ENCODE assay signal across 11 mouse cellular contexts in the genomic region with DNA sequence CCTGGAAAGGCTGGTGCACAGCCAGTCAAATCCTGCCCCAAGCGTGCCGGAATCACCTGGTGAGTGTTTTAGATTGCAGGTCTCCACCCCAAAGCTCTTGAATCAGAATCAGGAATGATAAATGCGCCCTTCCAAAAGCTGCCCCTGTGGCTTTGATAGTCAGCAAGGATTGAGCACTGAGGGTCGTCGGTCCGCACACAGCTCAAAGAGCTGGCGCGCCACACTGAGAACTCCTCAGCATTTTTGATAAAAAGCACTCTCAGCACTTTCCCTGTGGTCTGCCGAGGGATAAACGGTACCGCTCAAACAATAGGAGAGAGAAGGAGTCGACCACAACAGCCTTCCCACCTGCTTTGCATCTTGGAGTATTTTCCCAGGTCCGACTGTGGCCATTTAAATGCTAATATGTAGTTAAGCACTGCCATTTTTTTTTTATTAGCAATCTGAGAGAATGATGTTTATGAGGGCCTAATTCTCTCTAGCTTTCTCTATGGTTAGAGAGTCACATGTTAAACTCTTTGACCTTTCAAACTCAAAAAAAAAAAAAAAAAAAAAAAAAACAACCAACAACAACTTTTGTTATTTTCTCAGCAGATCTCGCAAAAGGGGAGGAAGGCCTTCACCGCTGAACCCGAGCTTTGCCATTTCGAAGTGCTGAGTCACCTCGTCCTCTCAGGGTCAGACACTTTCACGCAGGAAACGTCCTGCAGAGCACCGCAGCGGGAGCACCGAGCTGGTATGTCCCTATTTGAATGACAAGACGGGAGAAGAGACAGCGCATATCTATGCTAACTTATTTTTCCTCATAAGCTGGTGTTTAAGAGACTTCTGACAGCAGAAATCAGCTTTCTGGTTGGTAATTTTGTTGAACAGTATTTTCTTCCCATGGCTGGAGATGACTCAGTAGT. TPM values are rescaled to one million over a fixed set of nuclear protein-coding genes. Genes with fewer than 3 reads are reported as not detected.
A peak's percentile ranks its signal among the peaks of the same experiment; 100 is the strongest.
DNase-seq lines count a peak whose midpoint lies in the region; ATAC-seq lines count a peak whose summit lies in the region.
"Had no signal": no experiment of that assay in that cellular context is flagged by ENCODE, and none has a peak within 500 bp of the region (broad histone marks: within the 10 kb centered on the region; RNA-seq: fewer than 3 reads in every experiment).

No protein-coding gene starts in this region.

- WGBS in forebrain, embryonic 12.5 days: 7% methylated on average over 25 of the region's 25 CpGs
- 12% methylated on average over 25 of the region's 25 CpGs for WGBS in forebrain, embryonic 13.5 days
- 10% methylated on average over 25 of the region's 25 CpGs for WGBS in midbrain, embryonic 10.5 days
- 13% methylated on average over 25 of the region's 25 CpGs for WGBS in midbrain, embryonic 16.5 days
- WGBS in hindbrain, embryonic 11.5 days: 11% methylated on average over 25 of the region's 25 CpGs

- no peak for DNase-seq in midbrain, embryonic 10.5 days (ENCODE audit: low spot score)
- DNase-seq in hindbrain, embryonic 11.5 days (ENCODE audit: low spot score): peak; percentile 34
- DNase-seq in lung, postnatal 4 days: no peak
- DNase-seq: lung, embryonic 14.5 days had no signal

- peaks cover 13% of the 10 kb centered on the region for H3K4me1 ChIP-seq in forebrain, embryonic 12.5 days
- H3K4me1 ChIP-seq in forebrain, embryonic 13.5 days: peaks cover 10% of the 10 kb centered on the region; the same call in 1 of the 2 replicates
- H3K4me1 ChIP-seq in midbrain, embryonic 10.5 days: peaks cover 45% of the 10 kb centered on the region
- peaks cover 9% of the 10 kb centered on the region for H3K4me1 ChIP-seq in midbrain, embryonic 16.5 days (ENCODE audit: control insufficient read depth, insufficient read depth, low read length)
- H3K4me1 ChIP-seq in hindbrain, embryonic 11.5 days (replicated peaks; ENCODE audit: control insufficient read depth, insufficient read depth, low read length): no peaks in the 10 kb centered on the region

- H3K4me3 ChIP-seq in forebrain, embryonic 12.5 days (replicated peaks): no peak overlapping the region
- no peak overlapping the region for H3K4me3 ChIP-seq in forebrain, embryonic 13.5 days
- peak overlapping the region; percentile 23; the same call in 1 of the 2 replicates for H3K4me3 ChIP-seq in midbrain, embryonic 10.5 days
- no peak overlapping the region for H3K4me3 ChIP-seq in midbrain, embryonic 16.5 days (ENCODE audit: low read depth, low read length)
- no peak overlapping the region for H3K4me3 ChIP-seq in hindbrain, embryonic 11.5 days (ENCODE audit: low read depth, low read length)
- H3K4me3 ChIP-seq: heart, embryonic 15.5 days; stomach, embryonic 15.5 days had no signal

- no peaks in the 10 kb centered on the region for H3K9me3 ChIP-seq in forebrain, embryonic 12.5 days
- no peaks in the 10 kb centered on the region for H3K9me3 ChIP-seq in forebrain, embryonic 13.5 days (replicated peaks)
- no peaks in the 10 kb centered on the region for H3K9me3 ChIP-seq in midbrain, embryonic 10.5 days (replicated peaks)
- no peaks in the 10 kb centered on the region for H3K9me3 ChIP-seq in midbrain, embryonic 16.5 days (replicated peaks; ENCODE audit: control insufficient read depth, low read length, poor library complexity, severe bottlenecking)
- H3K9me3 ChIP-seq in hindbrain, embryonic 11.5 days (ENCODE audit: control insufficient read depth, low read length): no peaks in the 10 kb centered on the region
- H3K9me3 ChIP-seq: heart, embryonic 15.5 days; stomach, embryonic 15.5 days had no signal

- ATAC-seq in forebrain, embryonic 12.5 days (ENCODE audit: low FRiP score): no peak
- ATAC-seq in forebrain, embryonic 13.5 days: no peak
- ATAC-seq in midbrain, embryonic 16.5 days: no peak
- ATAC-seq in hindbrain, embryonic 11.5 days (ENCODE audit: low FRiP score): no peak
- 0 out of 2 replicates have a peak, but pooled peaks have one; percentile 38 for ATAC-seq in monocyte, adult 5-6 weeks (replicated peaks; ENCODE audit: insufficient number of reproducible peaks, low FRiP score, low TSS enrichment, poor library complexity, severe bottlenecking)
- ATAC-seq in megakaryocyte-erythroid progenitor cell, adult 5-6 weeks (replicated peaks; ENCODE audit: low FRiP score, low TSS enrichment, poor library complexity, severe bottlenecking): no peak

- peak overlapping the region; percentile 25; the same call in 1 of the 2 replicates for H3K4me2 ChIP-seq in forebrain, embryonic 12.5 days
- H3K4me2 ChIP-seq in forebrain, embryonic 13.5 days: no peak overlapping the region
- H3K4me2 ChIP-seq in midbrain, embryonic 16.5 days (ENCODE audit: low read length): no peak overlapping the region
- peak overlapping the region; percentile 11; the same call in 1 of the 2 replicates for H3K4me2 ChIP-seq in hindbrain, embryonic 11.5 days (replicated peaks; ENCODE audit: low read depth, low read length)
- H3K4me2 ChIP-seq: heart, embryonic 15.5 days; lung, embryonic 14.5 days; stomach, embryonic 15.5 days had no signal

- no peaks in the 10 kb centered on the region for H3K36me3 ChIP-seq in forebrain, embryonic 12.5 days (replicated peaks)
- H3K36me3 ChIP-seq in forebrain, embryonic 13.5 days (ENCODE audit: poor library complexity, severe bottlenecking): no peaks in the 10 kb centered on the region
- no peaks in the 10 kb centered on the region for H3K36me3 ChIP-seq in midbrain, embryonic 10.5 days
- no peaks in the 10 kb centered on the region for H3K36me3 ChIP-seq in midbrain, embryonic 16.5 days (ENCODE audit: control insufficient read depth, insufficient read depth, low read length)
- H3K36me3 ChIP-seq in hindbrain, embryonic 11.5 days (ENCODE audit: control insufficient read depth, insufficient read depth, low read length): no peaks in the 10 kb centered on the region
- H3K36me3 ChIP-seq: heart, embryonic 15.5 days; stomach, embryonic 15.5 days had no signal

- no peak overlapping the region for H3K27ac ChIP-seq in forebrain, embryonic 12.5 days
- H3K27ac ChIP-seq in forebrain, embryonic 13.5 days: no peak overlapping the region
- no peak overlapping the region; the same call in 1 of the 2 replicates for H3K27ac ChIP-seq in midbrain, embryonic 10.5 days (replicated peaks)
- no peak overlapping the region for H3K27ac ChIP-seq in midbrain, embryonic 16.5 days (ENCODE audit: low read length)
- H3K27ac ChIP-seq in hindbrain, embryonic 11.5 days (ENCODE audit: low read depth, low read length): no peak overlapping the region
- H3K27ac ChIP-seq: heart, embryonic 15.5 days; stomach, embryonic 15.5 days had no signal

- no peak overlapping the region for H3K9ac ChIP-seq in forebrain, embryonic 12.5 days
- H3K9ac ChIP-seq in forebrain, embryonic 13.5 days: no peak overlapping the region
- no peak overlapping the region for H3K9ac ChIP-seq in midbrain, embryonic 16.5 days (ENCODE audit: low read depth, low read length)
- no peak overlapping the region for H3K9ac ChIP-seq in hindbrain, embryonic 11.5 days (ENCODE audit: low read depth, low read length)
- H3K9ac ChIP-seq: heart, embryonic 15.5 days; lung, embryonic 14.5 days; stomach, embryonic 15.5 days had no signal

- H3K27me3 ChIP-seq in forebrain, embryonic 12.5 days: 0 out of 2 replicates have a peak, but pooled peaks cover 5% of the 10 kb centered on the region
- no peaks in the 10 kb centered on the region for H3K27me3 ChIP-seq in forebrain, embryonic 13.5 days
- H3K27me3 ChIP-seq in midbrain, embryonic 10.5 days (ENCODE audit: low read depth, poor library complexity, severe bottlenecking): peaks cover 11% of the 10 kb centered on the region
- no peaks in the 10 kb centered on the region for H3K27me3 ChIP-seq in midbrain, embryonic 16.5 days (ENCODE audit: control insufficient read depth, insufficient read depth, low read depth, low read length)
- H3K27me3 ChIP-seq in hindbrain, embryonic 11.5 days (ENCODE audit: control insufficient read depth, insufficient read depth, low read length): no peaks in the 10 kb centered on the region
- H3K27me3 ChIP-seq: heart, embryonic 15.5 days; stomach, embryonic 15.5 days had no signal

RNA-seq across cellular contexts. Expression of a gene that starts 50.1 kb away (rescaled TPM):
- 33.5 and 34.9 TPM in 2 replicates for polyA plus RNA-seq in forebrain, embryonic 12.5 days (2016; fragmentation: Nextera tagmentation; extraction: Ambion mirVana)
- polyA plus RNA-seq in forebrain, embryonic 13.5 days (2015; fragmentation: Nextera tagmentation; extraction: Ambion mirVana): 26.6 and 27.9 TPM in 2 replicates
- polyA plus RNA-seq in midbrain, embryonic 10.5 days (2016; fragmentation: Nextera tagmentation; extraction: Ambion mirVana): 28.4 and 29.8 TPM in 2 replicates
- polyA plus RNA-seq in midbrain, embryonic 16.5 days (2015; fragmentation: Nextera tagmentation; extraction: Ambion mirVana): 20.8 and 24.5 TPM in 2 replicates
- polyA plus RNA-seq in hindbrain, embryonic 11.5 days (2014; fragmentation: Nextera tagmentation; extraction: Ambion mirVana): 38.5 and 39.3 TPM in 2 replicates
- total RNA-seq in monocyte, adult 5-6 weeks (2017): 36.6 to 52.3 TPM (median 38.8 TPM) in 3 replicates
- 18.6 and 20.3 TPM in 2 replicates for total RNA-seq in megakaryocyte-erythroid progenitor cell, adult 5-6 weeks (2014; fragmentation: Nextera tagmentation)
- total RNA-seq in megakaryocyte-erythroid progenitor cell, adult 5-6 weeks (2017): 25.2 and 29.7 TPM in 2 replicates

Comparison
In these comparisons a context has a peak if more than half of its experiments do, and no peak if none do; other contexts are left out.
1. H3K4me2 ChIP-seq: peak in forebrain, embryonic 12.5 days (single experiment) and hindbrain, embryonic 11.5 days (single experiment); none in forebrain, embryonic 13.5 days (single experiment) and midbrain, embryonic 16.5 days (single experiment).